Mouse (Mus musculus) right cerebral cortex, postnatal 10 days (tissue): ENCODE results near the gene 6030458C11Rik.

Experiments used
- DNase-seq, 2 experiments: peaks; one replicate each; pipeline ENCODE4 v3.0.0; 2021; ENCODE audit warnings: low spot score in 2 of 2

Gene 6030458C11Rik

GRCm38 (mm10) chr15:12824197-12824952 lies at the start of gene 6030458C11Rik, which contains the start of gene Drosha:
Gene 6030458C11Rik, minus strand, starts transcription at chr15:12824649.
Gene Drosha, plus strand, starts transcription at chr15:12824815.
- DNase-seq: peak; percentile 100

- DNase-seq: no peak
These were observed 42.8 kb upstream of the 6030458C11Rik start for GRCm38 (mm10) chr15:12867269-12867668.

- DNase-seq: no peak
These were observed 41.3 kb upstream of the 6030458C11Rik start for GRCm38 (mm10) chr15:12865595-12866314.

GRCm38 (mm10) chr15:12863669-12864068 lies 39.2 kb upstream of the 6030458C11Rik start:
- no peak for DNase-seq

- no peak for DNase-seq
These were observed 37.6 kb upstream of the 6030458C11Rik start for GRCm38 (mm10) chr15:12862061-12862460.

- no peak for DNase-seq
These were observed 34.2 kb upstream of the 6030458C11Rik start for GRCm38 (mm10) chr15:12858645-12859044.

- DNase-seq: no peak
These were observed 33.5 kb upstream of the 6030458C11Rik start for GRCm38 (mm10) chr15:12857840-12858516.

- DNase-seq: no peak
These were observed 32.3 kb upstream of the 6030458C11Rik start for GRCm38 (mm10) chr15:12856780-12857179.

- DNase-seq: no peak
These were observed 29.0 kb upstream of the 6030458C11Rik start for GRCm38 (mm10) chr15:12853471-12853870.

- no peak for DNase-seq
These were observed 24.9 kb upstream of the 6030458C11Rik start for GRCm38 (mm10) chr15:12849373-12849772.

- no peak for DNase-seq
These were observed 23.9 kb upstream of the 6030458C11Rik start for GRCm38 (mm10) chr15:12848196-12848975.

GRCm38 (mm10) chr15:12842833-12843232 lies 18.4 kb upstream of the 6030458C11Rik start:
- no peak for DNase-seq

- DNase-seq: no peak
These were observed 16.3 kb upstream of the 6030458C11Rik start for GRCm38 (mm10) chr15:12840737-12841136.

GRCm38 (mm10) chr15:12834231-12834630 lies 9.8 kb upstream of the 6030458C11Rik start:
- no peak for DNase-seq

- DNase-seq: no peak
These were observed 8.9 kb upstream of the 6030458C11Rik start for GRCm38 (mm10) chr15:12833385-12833784.

GRCm38 (mm10) chr15:12832599-12832998 lies 8.2 kb upstream of the 6030458C11Rik start:
- DNase-seq: no peak

- DNase-seq: no peak
These were observed 5.4 kb upstream of the 6030458C11Rik start for GRCm38 (mm10) chr15:12829878-12830277.

GRCm38 (mm10) chr15:12825408-12825807 lies 959 bp upstream of the 6030458C11Rik start:
- DNase-seq: no peak

- no peak for DNase-seq
These were observed 516 bp upstream of the 6030458C11Rik start for GRCm38 (mm10) chr15:12824965-12825364.

- no peak for DNase-seq
These were observed 862 bp downstream of the 6030458C11Rik start for GRCm38 (mm10) chr15:12823455-12824119.
